Mouse (Mus musculus) olfactory bulb, adult 2 months (tissue): ENCODE data around the gene Casp6.

Experiments
- CTCF ChIP-seq: fragments of 200-500 bp; IDR thresholded peaks from 2 replicates; pipeline ENCODE4 v1.5.1; 2012; ENCODE audit warnings: low read depth, mild to moderate bottlenecking, low read length, moderate library complexity; ENCODE audit not compliant: insufficient read depth
- POLR2A ChIP-seq: fragments of 200-500 bp; IDR thresholded peaks from 2 replicates; pipeline ENCODE4 v1.6.1; 2012; ENCODE audit warnings: mild to moderate bottlenecking, low read depth, low read length, moderate library complexity; ENCODE audit not compliant: insufficient read depth

DNA sequence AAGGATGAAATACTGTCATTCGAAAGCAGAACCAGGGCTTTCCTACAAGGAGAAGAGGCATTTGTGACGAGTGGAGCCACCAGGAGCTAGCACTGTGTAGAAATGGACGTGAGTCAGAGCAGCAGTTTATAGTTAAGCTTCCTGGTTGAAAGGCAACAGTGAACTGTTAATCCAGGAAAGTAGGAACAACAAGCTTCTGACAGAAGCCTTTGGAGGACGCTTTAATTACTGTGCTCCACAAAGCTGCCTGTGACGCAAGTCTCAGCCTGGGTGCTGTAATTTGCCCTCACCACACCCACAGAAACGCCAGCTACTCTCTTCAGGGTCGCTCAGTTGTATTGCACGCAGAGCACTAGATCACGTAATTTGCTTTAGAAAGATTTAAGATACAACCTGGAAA lies 35.3 kb downstream of the Casp6 start:
- TF ChIP-seq POLR2A = no peak
- no peak for TF ChIP-seq CTCF
